Mouse (Mus musculus): Measurements from ENCODE around the gene Sap18b.

GRCm38 (mm10) chr8:95843968-95844367, 18.8 kb downstream of the Sap18b start:
- no peak for TF ChIP-seq CTCF (IDR thresholded peaks at IDR 0.05; ENCODE audit: low read depth, low read length)
- TF ChIP-seq POLR2A (IDR thresholded peaks at IDR 0.05; ENCODE audit: extremely low read depth, insufficient read depth, low read length), result no peak

Measured in liver, adult 2 months (tissue).